Mouse (Mus musculus): Measurements from ENCODE around the gene Bsdc1. TPM values are rescaled to one million over a fixed set of nuclear protein-coding genes. Genes with fewer than 3 reads are reported as not detected.

The Bsdc1 gene
- total RNA-seq, 2 experiments from 2014 or later: 34.8 to 36.4 TPM

DNA sequence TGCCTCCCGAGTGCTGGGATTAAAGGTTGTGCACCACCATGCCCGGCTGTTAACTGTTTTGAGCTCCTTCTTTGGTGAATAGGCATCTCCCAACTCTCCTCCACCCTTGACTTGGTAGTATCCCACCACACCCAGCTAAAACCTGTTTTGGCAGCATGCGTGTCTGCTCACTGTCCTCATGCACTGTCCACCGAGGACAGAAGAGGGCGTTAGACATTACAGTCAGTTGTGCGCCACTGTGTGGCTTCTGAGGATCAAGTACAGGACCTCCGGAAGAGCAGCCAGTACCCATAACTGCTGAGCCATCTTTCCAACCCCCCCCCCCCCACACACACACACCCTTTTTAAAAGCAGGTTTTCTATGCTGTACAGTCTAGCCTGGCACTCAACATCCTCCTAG is 33.3 kb downstream of the Bsdc1 start:
- Histone ChIP-seq H3K27ac (no peak overlapping the region), H3K4me3 (no peak overlapping the region)
- peak; percentile 3; the same call in 1 of the 2 replicates for TF ChIP-seq CTCF (IDR thresholded peaks at IDR 0.05)
- intact Hi-C loops (cut with DNase I): loop anchor here (10.0 kb wide), 1 partner anchor 110 kb away; the partner anchor contains the start of genes Eif3i and Tmem234
- DNase-seq: no peak

DNA sequence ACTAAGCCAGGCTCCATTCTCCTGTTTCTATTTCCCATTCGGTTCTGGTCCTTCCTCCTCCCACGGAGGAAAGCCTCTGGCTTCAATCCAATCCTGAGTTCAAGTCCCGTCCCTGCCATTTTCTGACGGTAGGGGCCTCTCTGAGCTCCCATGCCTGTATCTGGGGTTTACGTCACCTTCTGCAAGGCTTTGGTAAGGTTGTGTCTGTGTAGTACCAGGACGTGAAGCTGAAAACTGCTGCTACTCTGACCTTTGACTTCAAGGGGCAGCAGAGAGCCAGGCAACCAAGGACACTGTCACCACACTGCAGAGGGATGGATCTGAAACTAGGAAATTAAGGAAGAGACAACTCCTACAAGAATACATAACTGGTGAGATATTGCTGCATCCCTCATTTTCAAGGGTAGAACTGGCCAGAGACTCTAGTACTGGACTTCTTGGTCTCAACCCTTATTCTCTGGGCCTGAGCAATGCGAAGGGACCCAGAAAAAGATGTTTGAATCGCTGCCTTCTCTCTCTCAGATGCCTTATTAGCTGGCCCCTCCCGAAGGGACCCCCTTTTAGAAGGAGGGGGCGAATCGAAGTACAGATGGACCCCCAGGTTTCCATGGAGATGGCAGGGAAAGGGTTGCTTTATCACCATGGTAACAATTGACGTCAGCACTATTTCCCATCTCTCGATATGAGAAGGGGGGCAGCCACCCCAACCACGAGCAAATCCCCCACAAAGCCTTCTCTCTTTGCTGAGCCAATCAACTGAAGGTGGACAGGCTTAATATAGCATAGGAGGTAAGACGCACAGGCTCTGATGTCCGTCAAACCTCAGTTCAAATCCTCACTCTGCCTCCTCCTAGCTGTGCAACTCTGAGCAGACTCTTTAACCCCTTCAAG is 34.5 kb downstream of the Bsdc1 start:
- no peak overlapping the region for H3K27ac ChIP-seq
- intact Hi-C loops (cut with DNase I): loop anchor here (10.0 kb wide), 1 partner anchor 109 kb away; the partner anchor contains the start of genes Eif3i and Tmem234
- TF ChIP-seq CTCF (IDR thresholded peaks at IDR 0.05): peak; percentile 19; the same call in 1 of the 2 replicates
- no peak overlapping the region for H3K4me3 ChIP-seq
- DNase-seq: no peak

DNA sequence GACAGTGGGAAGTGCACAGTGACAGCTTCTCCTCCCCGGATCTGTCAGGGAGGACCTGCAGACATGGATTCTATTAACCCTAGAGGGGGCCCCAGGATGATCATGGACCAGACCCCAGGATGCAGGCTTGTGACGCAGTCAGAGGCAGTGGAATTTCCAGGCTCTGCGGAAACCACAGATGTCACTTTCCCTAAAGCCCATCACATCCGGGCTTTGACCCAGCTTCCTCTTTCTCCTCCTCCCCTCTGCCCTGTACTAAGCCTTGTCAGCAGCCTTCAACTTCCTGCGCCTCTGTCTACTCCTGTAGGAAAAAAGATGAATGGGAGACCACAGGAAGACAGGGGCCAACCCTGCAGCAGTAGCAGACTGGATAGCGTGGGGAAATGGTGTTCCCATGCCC is 35.2 kb downstream of the Bsdc1 start:
- intact Hi-C loops (cut with DNase I): loop anchor here (10.0 kb wide), 1 partner anchor 108 kb away; the partner anchor contains the start of genes Eif3i and Tmem234
- Histone ChIP-seq H3K27ac (no peak overlapping the region), H3K4me3 (no peak overlapping the region)
- DNase-seq: peak; percentile 39
- no peak for TF ChIP-seq CTCF (IDR thresholded peaks at IDR 0.05)

DNA sequence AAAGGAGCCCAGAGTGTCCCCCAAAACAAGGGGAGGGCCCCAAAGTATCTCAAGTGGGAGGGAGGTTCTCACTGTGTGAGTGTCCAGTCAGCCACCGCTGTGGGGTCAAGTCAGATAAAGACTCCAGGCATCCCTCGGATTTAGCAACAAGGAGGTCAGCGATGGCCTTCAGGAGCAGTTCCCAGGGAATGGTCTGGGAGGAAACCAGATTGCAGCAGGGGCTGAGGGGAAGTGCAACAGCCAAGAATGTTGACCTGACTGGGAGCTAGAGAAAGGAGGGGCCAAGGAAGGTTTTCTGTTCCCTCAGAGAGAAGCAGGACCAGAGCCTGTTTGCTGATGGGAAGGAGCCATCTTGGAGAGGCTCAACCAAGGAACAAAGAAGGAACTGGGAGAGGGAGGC is 37.6 kb downstream of the Bsdc1 start:
- no peak overlapping the region for H3K27ac ChIP-seq
- TF ChIP-seq CTCF (IDR thresholded peaks at IDR 0.05): no peak
- intact Hi-C loops (cut with DNase I): loop anchor here (10.0 kb wide), 1 partner anchor 106 kb away; the partner anchor contains the start of genes Eif3i and Tmem234

DNA sequence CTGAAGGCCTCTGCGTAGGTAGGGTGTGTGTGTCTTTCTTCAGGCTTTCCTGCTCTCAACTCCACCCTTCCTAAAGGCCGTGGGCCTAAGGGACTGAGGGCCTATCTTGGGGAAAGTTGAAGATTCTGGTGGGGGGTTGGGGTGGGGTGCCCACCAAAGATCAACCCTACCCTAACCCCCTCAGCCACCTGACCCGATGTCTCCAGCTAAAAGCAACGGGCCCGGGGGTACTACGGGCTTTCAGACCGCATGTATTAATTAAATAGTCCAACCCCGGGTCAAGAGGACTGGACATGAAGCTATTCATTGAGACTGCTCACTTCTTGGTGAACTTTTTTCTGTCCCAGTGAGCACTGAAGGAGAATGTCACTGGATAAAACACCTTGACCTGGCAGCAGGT is 38.6 kb downstream of the Bsdc1 start:
- intact Hi-C loops (cut with DNase I): no loop called here
- no peak for TF ChIP-seq CTCF (IDR thresholded peaks at IDR 0.05)
- no peak for DNase-seq
- Histone ChIP-seq H3K27ac (peak overlapping the region; percentile 91), H3K4me3 (peak overlapping the region; percentile 79)

More for the DNA sequence above, 37.6 kb downstream of the Bsdc1 start:
- no peak for DNase-seq
- no peak overlapping the region for H3K4me3 ChIP-seq

DNA sequence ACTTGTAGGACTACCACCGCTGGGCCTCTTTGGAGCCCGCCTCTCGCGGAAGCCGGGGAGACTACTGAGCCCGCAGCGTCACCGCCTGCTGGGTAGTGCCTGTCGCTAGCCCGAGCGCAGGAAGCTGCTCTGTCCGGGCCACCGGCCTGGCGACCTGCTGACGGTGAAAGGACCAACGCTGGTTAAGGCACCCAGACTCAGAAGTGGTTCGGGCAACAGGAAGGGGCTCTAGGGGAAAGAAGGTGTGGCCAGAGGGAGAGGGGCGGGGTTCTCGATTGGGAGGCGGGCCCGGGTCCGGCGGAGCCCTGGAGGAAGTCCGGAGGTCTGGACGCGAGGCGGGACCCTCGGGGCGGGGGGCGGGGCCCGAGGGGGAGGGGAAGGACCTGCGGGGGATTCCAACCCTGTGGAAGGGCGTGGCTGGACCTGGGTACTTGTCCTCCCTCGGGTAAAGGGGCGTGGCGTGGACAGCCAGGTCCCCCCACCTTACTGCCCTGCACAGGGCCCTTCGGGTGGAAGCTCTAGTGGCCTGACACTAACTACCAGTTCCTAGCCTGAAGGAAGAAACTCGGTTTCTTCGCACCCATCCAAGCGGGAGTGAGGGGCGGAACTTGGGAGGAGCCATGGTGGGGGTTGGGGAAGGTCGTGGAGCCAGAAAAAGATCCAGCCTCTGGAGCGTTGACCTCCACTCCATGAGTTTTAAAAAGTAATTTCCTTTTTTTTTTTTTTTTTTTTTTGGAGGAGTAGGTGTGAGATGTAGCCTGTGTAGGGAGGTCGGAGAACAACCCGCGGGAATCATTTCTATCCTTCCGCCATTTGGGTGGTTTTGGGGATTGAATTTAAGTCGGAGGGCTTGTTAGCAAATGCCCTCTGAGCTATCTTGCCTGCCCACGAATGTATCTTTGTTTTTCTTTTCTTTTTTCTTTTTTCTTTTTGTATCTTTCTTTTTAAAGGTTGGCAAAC is 39.5 kb downstream of the Bsdc1 start:
- peak overlapping the region; percentile 79 for H3K4me3 ChIP-seq
- peak overlapping the region; percentile 91 for H3K27ac ChIP-seq
- peak; percentile 88 for DNase-seq
- intact Hi-C loops (cut with DNase I): no loop called here
- TF ChIP-seq CTCF (IDR thresholded peaks at IDR 0.05): no peak

DNA sequence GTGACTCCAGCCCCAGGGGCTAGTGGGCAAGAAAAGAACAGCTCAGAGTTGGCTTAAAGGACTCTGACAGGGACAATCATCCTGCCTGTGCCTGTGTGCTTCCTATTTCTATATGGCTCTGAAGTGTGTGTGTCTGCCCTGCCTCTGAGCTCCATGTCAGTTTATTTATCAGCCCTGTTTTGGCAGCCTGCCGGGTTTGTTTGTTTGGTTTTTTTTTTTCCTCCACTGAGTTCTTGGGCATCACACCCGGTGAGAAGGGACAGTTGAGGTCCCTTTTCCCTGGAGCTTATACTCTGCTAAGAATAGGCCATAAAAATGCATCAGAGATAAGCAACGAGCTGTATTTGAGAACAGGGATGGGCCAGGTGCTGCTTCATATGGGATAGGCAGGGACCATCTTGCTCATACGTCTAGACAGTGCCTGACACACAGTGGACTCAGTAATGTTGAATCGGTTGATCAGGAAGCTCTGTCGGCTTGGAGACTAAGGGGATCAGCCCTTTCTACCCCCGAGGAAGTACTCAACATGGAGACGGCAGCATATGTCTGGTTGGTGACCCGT is 41.0 kb downstream of the Bsdc1 start:
- TF ChIP-seq CTCF (IDR thresholded peaks at IDR 0.05): no peak

DNA sequence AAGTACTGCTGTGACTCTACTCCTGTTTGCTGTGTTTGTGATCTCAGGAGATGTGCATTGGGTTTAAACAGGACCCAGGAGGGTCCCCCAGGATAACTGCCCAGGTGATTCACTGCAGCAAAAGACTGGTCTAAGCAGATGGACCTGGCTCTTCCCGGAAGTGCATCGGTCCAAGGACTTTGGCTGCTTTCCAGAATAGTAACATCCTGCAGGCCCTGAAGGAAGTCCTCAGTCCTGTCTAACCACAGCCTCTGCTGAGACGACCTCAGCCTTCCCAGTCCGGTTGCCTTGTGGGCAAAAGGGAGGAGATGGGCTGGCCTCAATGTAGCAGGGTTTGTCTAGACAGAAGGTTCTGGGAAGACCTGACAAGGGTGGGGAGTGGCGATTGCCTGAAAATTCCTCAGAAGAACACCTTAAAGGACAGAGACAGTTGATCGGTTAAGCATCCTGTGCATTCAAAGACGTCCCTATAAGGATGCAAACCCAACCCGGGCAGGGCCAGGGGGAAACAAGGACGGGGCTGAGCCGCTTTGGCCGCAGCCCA is 41.6 kb downstream of the Bsdc1 start:
- Histone ChIP-seq H3K4me3 (peak overlapping the region; percentile 11; the same call in 1 of the 2 replicates), H3K27ac (no peak overlapping the region)
- TF ChIP-seq CTCF (IDR thresholded peaks at IDR 0.05): no peak
- no peak for DNase-seq
- intact Hi-C loops (cut with DNase I): no loop called here

More for the DNA sequence above, 41.0 kb downstream of the Bsdc1 start:
- no peak overlapping the region for H3K4me3 ChIP-seq
- H3K27ac ChIP-seq: no peak overlapping the region
- intact Hi-C loops (cut with DNase I): no loop called here
- DNase-seq: no peak

DNA sequence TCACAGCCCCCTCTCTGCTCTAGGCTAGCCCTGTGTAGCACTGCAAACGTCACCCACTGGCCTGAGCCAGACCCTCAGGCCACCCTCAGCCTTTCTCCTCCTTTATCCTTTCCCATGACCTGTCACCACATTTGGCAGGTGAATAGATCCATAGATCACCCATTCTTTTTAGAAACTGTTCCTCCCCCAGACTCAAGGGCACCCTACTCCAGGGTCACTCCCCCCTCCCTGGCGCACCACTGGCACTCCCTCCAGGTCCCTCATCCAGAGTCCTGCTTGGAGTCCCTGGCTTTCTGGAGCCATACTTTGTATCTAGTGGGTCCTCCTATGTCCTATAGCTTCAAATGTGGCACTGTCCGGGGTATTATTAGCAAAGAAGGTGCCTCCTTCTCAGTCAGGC is 44.1 kb downstream of the Bsdc1 start:
- Histone ChIP-seq H3K4me3 (no peak overlapping the region), H3K27ac (no peak overlapping the region)
- intact Hi-C loops (cut with DNase I): no loop called here
- no peak for TF ChIP-seq CTCF (IDR thresholded peaks at IDR 0.05)
- DNase-seq: no peak

DNA sequence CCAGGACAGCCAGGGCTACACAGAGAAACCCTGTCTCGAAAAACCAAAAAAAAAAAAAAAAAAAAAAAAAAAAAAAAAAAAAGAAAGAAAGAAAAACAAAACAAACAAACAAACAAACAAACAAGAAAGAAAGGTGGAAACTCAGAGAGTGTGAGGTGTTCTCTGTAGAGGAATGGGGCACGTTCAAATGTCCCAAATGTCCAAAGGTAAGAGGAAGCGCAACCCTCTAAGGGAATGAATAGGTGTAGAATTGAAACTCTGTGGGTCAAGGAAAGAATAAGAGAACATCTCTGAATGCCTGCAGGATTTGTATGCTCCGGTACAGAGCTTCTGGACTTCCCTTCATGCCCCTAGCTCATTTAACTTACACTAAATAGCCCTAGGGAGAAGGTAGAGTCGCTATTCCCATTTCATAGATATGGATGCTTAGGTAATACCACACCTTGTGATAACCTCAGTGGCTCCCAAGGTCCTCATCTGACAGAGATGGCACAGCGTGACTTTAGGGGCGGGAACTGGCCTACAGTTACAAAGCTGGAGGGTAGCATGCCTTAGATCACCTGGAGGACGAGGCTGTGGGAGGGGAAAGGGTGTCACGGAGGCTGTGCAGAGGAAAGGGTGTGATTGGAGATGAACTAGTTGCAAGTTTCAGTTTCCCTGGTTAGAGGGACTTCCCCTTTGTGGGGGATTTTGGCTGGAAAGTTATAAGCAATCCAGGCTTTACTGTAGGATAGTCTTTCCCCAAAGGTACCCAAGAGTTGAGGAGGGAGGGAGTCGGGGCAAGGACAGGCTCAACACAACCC is 46.3 kb downstream of the Bsdc1 start:
- Histone ChIP-seq H3K4me3 (no peak overlapping the region), H3K27ac (no peak overlapping the region)
- no peak for TF ChIP-seq CTCF (IDR thresholded peaks at IDR 0.05)
- intact Hi-C loops (cut with DNase I): no loop called here
- DNase-seq: no peak

DNA sequence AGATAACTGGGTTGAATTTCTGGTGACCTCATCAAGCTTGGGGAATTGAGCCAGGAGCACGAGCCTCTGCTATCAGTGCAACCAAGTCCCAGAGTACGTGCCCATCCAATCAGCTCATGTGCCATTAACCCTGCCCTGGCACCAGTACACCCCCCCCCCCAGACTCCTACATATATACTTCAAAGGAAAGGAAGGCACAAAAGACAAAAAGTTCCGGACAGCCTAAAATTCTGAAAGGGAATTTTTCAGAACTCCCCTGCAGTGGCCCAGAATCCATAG is 46.8 kb downstream of the Bsdc1 start:
- Histone ChIP-seq H3K27ac (no peak overlapping the region), H3K4me3 (no peak overlapping the region)
- no peak for TF ChIP-seq CTCF (IDR thresholded peaks at IDR 0.05)
- intact Hi-C loops (cut with DNase I): no loop called here
- DNase-seq: no peak
